Mouse (Mus musculus) layer of hippocampus, postnatal 14 days (tissue): Measurements from ENCODE around the gene Nrf1. TPM values are rescaled to one million over a fixed set of nuclear protein-coding genes. Genes with fewer than 3 reads are reported as not detected.
A peak's percentile ranks its signal among the peaks of the same experiment; 100 is the strongest.

ENCODE experiments used
- DNase-seq, 2 experiments: peaks; one replicate each; pipeline ENCODE4 v3.0.0; 2021 to 2022; ENCODE audit warnings: low spot score in 2 of 2, mixed read lengths in 1 of 2
- long read RNA-seq, 2 experiments: library from polyadenylated mRNA; stranded (forward); transcript quantifications; one replicate each; pipeline ENCODE4 v2.0.0; 2021
- total RNA-seq, 2 experiments: library from RNA; stranded (reverse); gene quantifications; 2 replicates each; pipeline ENCODE4 v1.2.3; 2021

Nrf1 gene
- 10 to 100 TPM; 22.8 to 23.3 TPM for total RNA-seq
- long read RNA-seq, experiment 1, transcript Nrf1-211 (12 exons, 3,584 nt), result major isoform, 8 of 21 reads
- long read RNA-seq, experiment 1, transcript Nrf1-210 (12 exons, 3,295 nt), result minor isoform, 6 of 21 reads
- long read RNA-seq, experiment 1, partial matches to known transcripts, result 3 of 21 reads
- long read RNA-seq, experiment 1, other reads (novel, unspliced or antisense), result 3 of 21 reads
- long read RNA-seq, experiment 2, partial matches to known transcripts, result 0 of 14 reads
- long read RNA-seq, experiment 2, other reads (novel, unspliced or antisense), result 5 of 14 reads

DNA sequence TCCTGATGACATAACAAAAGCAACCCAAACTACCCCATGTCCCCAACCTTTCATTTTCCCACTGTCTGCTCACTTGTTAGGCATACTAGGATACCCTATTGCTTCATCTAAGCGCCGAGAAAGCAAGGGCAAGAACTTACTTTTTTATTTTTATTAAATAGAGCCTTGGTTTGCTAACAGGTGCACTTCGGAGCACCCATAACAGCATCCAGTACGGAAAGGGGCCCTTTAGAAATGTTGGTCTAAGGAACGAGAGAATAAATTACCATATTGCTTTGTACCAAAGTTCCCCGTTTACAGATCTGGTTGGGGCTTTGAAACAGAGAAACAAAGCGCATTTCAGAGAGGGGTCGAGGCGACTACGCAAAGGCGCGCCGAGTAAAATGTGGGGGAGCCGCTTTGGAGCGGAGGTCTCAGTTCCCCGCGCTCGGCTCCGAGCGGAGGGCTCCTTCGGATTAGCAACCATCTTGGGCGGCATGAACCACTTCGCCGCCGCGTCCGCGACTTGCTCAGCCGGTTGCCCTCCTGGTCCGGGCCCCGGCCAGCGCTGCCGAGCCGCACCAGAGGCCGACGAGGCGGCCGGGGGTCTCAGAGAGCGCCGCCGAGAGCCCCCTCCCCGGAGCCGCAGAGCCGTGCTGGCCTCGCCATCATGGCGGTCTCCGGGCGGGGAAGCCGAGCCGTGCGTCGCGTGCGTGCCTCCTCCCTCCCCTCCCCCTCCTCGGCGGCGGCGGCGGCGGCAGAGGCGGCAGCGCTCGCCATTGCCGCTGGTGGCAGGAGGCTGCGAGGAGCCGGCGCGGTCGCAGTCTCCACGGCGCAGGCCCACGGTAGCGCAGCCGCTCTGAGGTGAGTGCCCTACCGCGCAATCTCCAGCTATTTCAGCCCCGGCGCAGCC is at the start of gene Nrf1:
Gene Nrf1 (plus strand): TSS at position 718 of the 892 bp plus-strand sequence.
- DNase-seq, result peak; percentile 94 to 95

DNA sequence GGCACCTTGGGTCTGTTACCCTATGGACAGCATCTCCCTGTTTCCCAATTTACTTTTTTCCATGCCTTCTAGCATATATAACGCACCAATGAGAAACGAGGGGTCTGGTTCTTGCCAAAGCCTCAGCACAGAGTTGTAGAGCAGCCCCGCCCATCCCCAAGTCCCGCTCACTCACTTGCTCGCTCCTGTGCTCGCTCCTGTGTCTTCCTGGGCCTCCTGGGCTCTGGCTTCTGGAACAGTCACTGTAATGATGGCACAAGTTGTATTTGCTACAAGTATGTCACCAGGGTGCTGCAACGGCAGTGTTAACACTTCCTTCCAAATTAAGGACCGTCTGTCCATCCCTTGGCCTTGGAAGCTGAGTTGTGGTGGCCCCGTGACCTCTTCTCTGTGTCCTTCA is 49.6 kb upstream of the Nrf1 start:
- DNase-seq, result no peak

DNA sequence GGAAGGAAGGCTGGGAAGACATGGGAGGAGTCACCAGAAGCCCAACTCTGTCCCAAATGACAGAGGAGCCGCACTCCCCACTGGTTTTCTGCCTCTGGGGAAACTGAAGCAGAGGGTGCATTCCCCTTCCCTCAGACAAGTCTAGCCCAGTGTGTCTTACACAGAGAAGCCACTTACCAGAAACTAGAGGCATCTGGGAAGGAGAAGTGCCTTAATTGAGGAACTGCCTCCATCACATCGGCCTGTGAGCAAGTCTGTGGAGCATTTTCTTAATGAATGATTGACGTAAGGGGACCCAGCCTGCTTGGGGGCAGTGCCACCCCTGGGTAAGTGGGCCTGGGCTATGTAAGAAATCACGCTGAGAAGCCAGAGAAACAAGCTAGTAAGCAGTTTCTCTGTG is 49.0 kb upstream of the Nrf1 start:
- no peak for DNase-seq

DNA sequence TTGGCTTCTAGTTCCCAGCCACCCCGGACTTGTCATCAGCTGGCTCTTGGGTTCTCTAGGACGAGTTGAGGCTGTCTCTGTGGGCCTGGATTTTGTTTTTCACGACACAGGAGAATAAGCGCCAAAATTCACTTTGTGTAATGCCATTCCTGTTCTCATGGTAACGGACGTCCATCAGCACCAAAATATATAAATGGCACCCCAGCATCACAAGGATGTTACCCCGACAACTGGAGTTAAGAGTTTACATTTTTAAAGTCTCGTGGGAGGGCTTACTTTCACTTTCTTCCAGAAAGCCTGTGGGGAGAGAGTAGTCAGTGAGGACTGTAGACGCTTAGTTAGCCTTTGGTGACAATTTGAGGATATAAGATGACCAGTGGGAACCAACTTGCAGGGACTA is 45.2 kb upstream of the Nrf1 start:
- no peak for DNase-seq

DNA sequence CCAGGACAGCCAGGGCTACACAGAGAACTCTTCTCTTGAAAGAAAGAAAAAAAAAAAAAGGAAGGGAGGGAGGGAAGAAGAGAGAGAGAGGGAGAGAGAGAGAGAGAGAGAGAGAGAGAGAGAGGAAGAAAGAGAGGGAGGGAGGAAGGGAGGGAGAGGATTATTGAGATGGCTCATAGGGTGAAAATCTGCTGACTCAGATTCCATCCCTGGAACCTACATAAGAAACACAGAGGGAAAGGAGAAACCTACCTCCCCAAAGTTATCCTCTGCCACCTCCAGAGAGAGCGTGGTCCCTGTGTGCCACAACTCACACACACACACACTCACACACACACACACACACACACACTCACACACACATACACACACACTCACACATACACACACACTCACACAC is 41.9 kb upstream of the Nrf1 start:
- DNase-seq, result no peak

DNA sequence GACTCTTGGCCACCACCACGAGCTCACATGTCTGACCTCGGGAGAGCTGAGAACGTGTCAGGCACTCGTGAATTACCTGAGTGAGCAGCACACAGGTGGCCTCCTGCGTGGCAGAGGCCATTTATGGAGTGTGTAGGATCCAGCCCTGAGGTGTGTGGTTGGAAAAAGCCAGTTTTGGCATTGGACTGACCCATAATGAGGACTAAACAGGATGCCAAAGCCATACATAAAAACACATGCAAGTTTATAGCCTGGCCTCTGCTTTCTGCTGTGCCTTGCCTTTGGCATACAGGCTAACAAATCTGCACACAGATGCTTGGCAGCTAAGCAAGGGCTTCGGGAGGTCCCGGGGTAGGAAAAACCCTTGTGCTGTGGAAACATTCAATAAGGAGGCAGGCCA is 38.6 kb upstream of the Nrf1 start:
- DNase-seq, result no peak

DNA sequence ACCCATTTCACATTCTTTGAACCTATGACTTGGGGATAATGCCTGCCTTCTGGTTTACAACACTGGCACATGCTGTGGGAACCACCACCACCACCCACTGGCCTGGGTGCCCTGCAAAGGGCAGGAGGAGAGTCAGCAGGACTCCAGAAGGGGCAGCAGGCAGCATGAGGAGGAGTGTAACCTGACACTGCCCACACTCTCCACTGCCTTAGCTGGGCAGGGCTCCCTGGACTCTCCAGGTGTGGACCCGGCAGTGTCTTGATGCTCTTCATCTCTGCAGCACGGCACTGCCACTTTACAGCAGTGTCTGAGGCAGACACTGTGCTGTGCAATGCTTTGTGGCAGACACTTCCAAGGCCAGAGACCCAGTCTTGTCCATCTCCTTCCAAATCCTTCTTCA is 34.3 kb upstream of the Nrf1 start:
- DNase-seq, result no peak

DNA sequence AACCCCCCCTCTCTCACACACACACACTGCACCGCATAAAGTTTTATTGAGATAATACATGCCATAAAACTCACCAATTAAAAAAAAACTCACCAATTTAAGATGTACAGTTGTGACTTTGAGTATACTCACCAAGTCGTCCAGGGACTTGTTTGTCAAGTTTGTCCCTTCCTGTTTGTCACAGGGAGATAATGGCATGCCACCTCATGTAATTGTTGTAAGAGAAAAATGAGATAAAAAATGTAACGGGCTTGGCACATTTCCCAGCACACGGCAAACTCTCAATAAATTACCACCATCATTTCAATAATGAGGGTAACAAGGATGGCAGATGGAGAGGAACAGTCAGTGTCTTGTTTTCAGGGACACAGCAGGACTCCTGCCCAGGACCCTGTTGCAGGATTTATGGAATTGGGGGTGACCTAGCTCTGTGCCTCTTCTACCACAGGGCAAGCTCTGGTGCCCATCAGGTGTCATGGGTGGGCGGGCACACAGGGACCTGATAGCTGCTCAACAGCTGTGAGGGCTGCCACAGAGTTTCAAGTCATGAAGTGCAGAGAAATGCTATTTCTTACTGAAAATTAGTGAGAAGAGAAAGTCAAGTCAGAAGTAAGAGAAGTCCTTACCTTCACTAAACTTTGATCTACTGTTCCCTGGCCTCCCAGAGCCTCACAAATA is 33.5 kb upstream of the Nrf1 start:
- DNase-seq, result peak in 1 of 2 experiments; percentile 10

DNA sequence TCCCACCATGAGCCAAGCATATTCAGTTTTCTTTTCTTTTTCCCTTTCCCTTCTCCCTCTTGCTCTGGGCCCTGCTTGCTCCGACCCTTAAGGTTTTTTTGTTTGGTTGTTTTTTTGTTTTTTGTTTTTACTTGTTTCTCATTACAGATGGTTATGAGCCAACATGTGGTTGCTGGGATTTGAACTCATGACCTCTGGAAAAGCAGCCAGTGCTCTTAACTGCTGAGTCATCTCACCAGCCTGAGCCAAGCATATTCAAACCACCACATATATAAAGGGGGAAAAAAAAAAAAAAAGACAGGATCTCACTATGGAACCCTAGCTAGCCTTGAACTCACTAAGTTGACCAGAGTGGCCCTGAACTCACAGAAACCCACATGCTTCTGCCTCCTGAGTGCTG is 26.5 kb upstream of the Nrf1 start:
- DNase-seq, result no peak

DNA sequence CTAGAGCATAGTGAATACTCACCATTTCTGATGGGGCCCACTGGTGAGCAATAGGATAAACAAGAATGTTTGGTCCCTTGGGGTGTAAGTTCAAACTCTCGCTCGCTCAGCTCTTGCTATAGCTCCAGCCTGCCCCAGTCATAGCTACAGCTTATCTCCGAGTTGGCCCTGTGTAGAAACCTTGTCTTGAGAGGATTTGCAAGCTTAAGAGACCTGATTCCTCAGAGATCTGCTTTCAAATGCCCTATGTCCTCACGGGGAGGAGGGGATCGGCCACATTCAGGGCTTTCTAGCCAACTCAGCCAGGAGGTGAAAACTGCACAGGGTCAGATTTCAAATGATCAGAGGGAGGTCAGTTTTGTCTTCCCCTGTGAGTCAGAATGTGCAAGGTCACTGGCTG is 26.1 kb upstream of the Nrf1 start:
- no peak for DNase-seq

DNA sequence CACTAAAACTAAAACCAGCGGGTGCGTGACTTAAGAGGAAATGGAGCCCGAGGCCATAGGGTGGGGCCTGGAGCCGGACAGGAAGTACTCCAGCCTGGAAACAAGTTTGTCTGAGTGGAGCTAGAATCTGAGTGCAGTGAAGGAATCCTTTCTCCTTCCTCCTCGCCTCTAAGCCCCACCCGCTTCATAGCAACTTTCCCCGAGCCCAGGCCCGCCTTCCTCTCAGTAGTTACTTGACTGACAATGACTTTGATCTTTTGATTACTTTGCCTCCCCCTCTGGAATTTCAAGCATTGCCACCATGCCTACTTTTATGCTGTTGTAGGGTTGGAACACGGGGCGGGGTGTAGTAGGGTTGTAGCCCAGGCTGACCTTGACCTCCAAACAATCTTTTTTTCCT is 21.0 kb upstream of the Nrf1 start:
- no peak for DNase-seq

DNA sequence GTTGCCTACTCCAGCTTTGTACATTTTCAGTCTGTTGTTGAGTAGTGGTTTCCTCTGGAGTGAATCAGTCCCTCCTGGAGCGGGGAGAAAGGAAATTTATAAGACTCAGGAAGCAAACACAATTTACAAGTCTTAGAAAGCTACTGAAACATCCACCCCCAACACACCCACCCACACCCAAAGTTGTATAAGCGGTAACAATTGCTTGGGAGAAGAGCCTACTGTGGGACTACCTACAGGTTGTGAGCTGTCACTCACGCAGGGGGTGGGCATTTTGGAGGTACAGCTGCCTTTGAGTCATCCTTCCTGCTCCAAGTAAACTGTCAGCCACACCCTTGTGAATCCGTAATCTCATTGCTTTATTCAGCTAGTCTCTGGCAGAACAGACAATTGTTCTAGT is 19.4 kb upstream of the Nrf1 start:
- no peak for DNase-seq

DNA sequence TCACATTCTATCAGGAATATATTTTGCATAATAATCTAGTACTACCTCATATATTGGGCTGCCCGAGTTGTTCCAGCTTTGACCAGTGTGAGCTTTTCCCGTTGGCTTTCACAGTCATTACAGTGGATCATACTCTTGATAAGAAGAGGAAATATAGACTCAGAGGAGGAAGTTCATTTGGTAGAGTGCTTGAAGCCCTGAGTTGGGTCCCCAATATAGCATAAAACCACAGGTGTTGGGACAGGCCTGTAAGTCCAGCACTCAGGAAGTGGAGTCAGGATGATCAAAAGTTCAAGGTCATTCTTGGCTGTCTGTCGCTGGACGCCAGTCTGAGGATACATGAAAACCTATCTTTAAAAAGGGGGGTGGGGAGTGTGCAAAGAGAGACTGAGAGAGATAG is 12.7 kb upstream of the Nrf1 start:
- DNase-seq, result no peak

DNA sequence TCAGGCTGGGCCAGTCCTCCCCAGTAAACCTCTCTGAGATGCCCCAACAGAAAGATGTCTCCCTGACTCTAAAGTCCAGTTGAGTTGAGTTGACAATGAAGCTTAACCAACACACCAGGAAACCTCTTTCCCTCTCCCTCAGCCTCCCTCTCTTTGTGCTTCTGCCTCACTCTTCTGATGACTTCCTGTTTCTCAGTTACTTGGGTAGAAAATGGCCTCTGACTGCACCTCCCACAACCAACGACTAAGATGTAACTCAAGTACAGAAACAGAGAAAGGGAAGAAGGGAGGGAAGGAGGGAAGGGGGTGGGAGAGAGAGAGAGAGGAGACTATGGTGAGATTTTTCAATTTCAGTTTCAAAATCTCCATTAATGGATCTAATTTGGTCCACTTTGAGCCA is 6.3 kb upstream of the Nrf1 start:
- no peak for DNase-seq

DNA sequence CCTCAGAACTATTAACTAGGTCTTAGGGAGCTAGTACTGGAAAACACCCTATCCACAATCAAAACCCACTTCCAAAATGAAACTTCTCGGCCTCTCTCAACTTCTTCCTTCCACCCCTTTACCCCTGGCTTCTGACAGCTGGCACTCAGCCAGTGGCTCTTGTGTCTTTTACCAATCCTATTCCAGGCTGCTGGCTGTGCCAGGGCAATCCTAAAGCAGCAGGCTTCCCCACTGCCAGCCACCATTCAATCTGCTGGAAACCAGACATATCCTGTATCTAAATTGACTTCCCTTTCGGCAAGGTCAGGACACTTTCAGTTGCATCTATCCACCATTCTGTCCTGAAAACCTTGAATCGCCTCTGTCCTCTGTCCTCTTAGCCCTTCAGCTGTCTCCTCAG is 5.3 kb upstream of the Nrf1 start:
- DNase-seq, result no peak

DNA sequence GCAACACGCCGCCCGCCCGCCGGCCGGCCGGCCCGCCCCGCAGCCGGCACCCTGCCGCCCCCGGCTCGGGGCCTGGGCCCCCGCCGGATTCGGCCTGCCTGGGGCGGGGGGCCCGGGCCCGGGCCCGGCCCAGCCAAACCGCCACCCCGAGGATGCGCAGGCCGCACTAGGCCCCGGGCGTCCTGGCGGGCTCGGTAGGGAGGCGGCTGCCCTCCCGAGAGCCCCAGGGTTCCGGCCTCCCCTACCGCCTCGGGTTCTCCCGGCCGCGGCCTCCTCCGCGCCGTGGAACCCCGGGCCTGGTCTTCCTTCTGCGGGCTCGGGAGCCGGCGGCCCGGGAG is 344 bp downstream of the Nrf1 start:
- DNase-seq, result no peak

DNA sequence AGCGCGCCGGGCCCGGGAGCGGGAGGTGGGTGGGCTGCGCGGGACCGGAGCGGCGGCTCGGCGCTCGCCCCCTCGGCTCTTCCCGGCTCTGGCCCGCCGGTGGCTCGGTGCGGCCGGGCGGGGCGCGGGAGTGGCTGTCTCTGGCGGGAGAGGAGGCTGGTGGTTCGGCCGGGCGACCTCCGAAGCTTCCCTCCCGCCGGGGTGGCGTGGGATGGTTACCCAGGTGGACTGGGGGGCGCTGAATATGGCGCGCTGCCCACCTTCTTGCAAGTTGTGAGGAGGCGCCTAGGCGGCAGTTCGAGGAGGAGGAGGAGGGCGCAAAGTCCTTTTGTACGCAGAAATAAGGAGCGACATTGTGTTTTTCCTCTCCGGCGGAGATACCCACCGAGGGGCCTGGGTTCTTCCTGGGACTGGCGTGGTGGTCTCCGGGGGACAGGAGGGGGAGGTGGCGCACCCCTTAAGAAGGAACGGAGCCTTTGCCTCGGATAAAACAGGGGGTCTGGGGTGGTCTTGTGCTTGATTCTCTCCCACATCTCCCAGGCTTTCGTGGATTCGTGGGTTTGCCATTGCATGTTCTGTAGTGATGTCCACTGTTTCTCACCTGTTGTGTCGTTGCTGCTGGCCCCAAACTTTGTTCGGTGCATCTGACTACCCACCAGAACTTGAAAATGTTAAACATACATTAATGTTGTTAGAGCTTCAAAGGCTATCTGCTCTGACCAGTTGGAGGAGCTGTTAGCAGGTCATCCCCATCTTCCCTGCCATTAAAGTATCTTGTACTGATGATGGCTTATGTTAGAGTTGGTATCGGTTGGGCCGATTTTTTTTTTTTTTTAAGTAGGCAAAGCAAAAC is 939 bp downstream of the Nrf1 start:
- peak; percentile 46 to 56 for DNase-seq

DNA sequence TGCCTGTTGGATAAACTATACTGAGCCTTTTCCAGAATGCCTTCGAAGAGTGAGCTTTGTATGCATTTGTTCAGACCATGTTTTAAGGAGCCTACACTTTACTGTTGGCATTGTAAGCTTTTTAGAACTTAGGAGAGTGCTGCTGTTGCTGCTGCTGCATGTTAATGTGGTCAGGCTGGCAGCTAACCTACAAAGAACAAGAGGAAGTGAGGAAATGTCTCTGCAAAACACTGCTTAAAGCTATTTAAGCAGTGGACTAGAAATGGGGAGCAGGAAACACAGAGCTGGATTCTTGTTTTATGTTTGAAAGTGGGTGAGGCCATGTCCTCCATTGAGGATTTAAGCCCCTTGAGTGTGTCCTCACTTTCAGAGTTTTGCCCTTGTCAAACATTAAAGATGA is 5.3 kb downstream of the Nrf1 start:
- peak in 1 of 2 experiments; percentile 17 for DNase-seq

DNA sequence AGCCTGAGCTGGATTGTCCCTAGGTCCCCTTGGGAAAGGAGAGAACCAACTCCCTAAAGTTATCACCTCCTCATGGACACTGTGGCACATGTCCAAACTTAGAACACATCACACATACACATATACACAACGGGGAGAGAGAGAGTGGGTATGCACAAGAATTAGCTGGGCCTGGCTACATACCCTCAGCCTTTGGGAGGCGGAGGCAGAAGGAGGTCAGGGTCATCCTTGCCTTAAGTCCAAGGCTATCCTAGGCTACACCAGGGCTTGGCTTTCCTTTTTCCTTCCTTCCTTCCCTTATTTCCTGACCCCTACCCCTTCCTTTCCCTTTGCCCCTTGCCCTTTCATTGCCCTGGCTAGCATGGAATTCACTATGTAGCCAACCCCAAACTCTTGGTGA is 14.8 kb downstream of the Nrf1 start:
- no peak for DNase-seq

DNA sequence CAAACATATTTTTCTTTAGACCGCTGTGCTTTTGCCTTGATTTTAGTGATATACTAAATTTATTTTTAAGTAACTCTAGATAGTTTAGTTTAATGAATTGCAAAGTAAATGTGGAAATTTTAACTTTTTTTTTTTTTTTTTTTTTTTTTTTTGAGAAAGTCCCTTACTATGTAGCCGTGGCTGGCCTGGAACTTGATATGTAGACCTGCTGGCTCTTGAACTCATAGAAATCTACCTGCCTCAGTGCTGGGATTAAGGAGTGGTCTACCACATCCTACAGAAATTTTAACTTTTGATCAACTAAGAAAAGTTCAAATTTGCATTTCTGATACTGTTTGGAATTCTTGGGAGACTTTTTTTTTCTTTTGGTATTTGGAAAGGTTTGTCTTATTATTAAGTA is 17.6 kb downstream of the Nrf1 start:
- no peak for DNase-seq

DNA sequence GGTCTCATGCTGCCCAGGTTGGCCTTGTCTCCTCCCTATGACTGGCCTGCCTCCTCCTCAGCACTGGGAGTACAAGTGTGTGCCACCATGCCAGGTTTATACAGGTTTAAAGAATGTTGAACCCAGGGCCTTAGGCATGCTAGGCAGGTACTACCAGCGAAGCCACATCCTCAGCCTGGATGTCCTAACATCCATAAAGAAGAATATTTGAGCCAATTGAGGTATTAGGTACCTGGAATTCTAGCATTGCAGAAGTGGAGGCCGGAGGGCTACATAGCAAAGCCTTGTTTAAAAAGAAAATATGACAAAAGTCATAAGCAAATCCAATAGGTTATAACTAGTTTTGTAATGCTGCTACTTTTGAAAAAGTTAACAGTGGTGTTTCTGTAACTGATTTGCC is 19.0 kb downstream of the Nrf1 start:
- no peak for DNase-seq
